Mouse (Mus musculus) liver, postnatal 0 days (tissue): Measurements from ENCODE around the gene Fam198a.

Source experiments
- CTCF ChIP-seq: sonication (generic); IDR thresholded peaks from 2 replicates; pipeline ENCODE4 v1.5.1; 2016; ENCODE audit warnings: antibody characterized with exemption, low read depth
- EP300 ChIP-seq: IDR thresholded peaks from 2 replicates; pipeline ENCODE4 v1.6.1; 2016; ENCODE audit warnings: antibody characterized with exemption, low read depth, mild to moderate bottlenecking

- TF ChIP-seq CTCF: no peak
- TF ChIP-seq EP300: no peak
These were observed 31.9 kb downstream of the Fam198a start for GRCm38 (mm10) chr9:121982665-121983064.
